Mouse (Mus musculus) midbrain, embryonic 12.5 days (tissue): ENCODE measurements around the gene Mal. TPM values are rescaled to one million over a fixed set of nuclear protein-coding genes. Genes with fewer than 3 reads are reported as not detected.

Experiments
- ATAC-seq: fragments of 200-750 bp; cut with Nextera tagmentation; 2 replicates; pipeline ENCODE4 v1.8.0; 2017; ENCODE audit warnings: low read depth, moderate TSS enrichment, moderate library complexity; ENCODE audit not compliant: low FRiP score
- H3K27ac ChIP-seq: fragments of 300-500 bp; sonication (generic); replicated peaks from 2 replicates; pipeline ENCODE4 v1.5.1; 2016; ENCODE audit warnings: mild to moderate bottlenecking
- H3K27me3 ChIP-seq: fragments of 300-500 bp; sonication (generic); 2 replicates; pipeline ENCODE4 v1.6.1; 2016; ENCODE audit warnings: mild to moderate bottlenecking
- H3K36me3 ChIP-seq: fragments of 300-500 bp; sonication (generic); 2 replicates; pipeline ENCODE4 v1.6.1; 2016
- H3K4me1 ChIP-seq: fragments of 300-500 bp; sonication (generic); 2 replicates; pipeline ENCODE4 v1.6.1; 2016
- H3K4me2 ChIP-seq: fragments of 300-500 bp; sonication (generic); replicated peaks from 2 replicates; pipeline ENCODE4 v1.6.1; 2016; ENCODE audit warnings: mild to moderate bottlenecking, moderate library complexity
- H3K4me3 ChIP-seq: fragments of 300-500 bp; sonication (generic); 2 replicates; pipeline ENCODE4 v1.5.1; 2016; ENCODE audit warnings: mild to moderate bottlenecking
- H3K9ac ChIP-seq: fragments of 300-500 bp; sonication (generic); replicated peaks from 2 replicates; pipeline ENCODE4 v1.6.1; 2016; ENCODE audit warnings: mild to moderate bottlenecking, moderate library complexity
- H3K9me3 ChIP-seq: fragments of 300-500 bp; sonication (generic); 2 replicates; pipeline ENCODE4 v1.6.1; 2016; ENCODE audit warnings: mild to moderate bottlenecking
- WGBS: fragments of 180-500 bp; shearing (Covaris S2); methylation state at CpG from one replicate; pipeline ENCODE4 v1.1.7; 2016; 5-methylcytosine and 5-hydroxymethylcytosine counted together
- polyA plus RNA-seq: library from polyadenylated mRNA; unstranded; fragments of >200 nt; fragmentation: Nextera tagmentation; extraction: Ambion mirVana; gene quantifications from 2 replicates; pipeline ENCODE4 v1.2.1, GENCODE M21; 2016

The Mal gene
- polyA plus RNA-seq, 1 experiment from 2014 or later, result 0.88 TPM

- H3K9ac ChIP-seq, result no peak overlapping the region
- H3K4me2 ChIP-seq, result no peak overlapping the region
- no peak overlapping the region for H3K27ac ChIP-seq
- no peak overlapping the region for H3K4me3 ChIP-seq
- WGBS, result 82% methylated on average over 5 of the region's 5 CpGs
- no peak for ATAC-seq
- H3K36me3 ChIP-seq, result no peaks in the 10 kb centered on the region
- no peaks in the 10 kb centered on the region for H3K4me1 ChIP-seq
- H3K27me3 ChIP-seq, result peaks cover 25% of the 10 kb centered on the region
- no peaks in the 10 kb centered on the region for H3K9me3 ChIP-seq
Observed at GRCm38 (mm10) chr2:127649921-127650320, 6.6 kb downstream of the Mal start.

- H3K4me3 ChIP-seq, result no peak overlapping the region
- no peaks in the 10 kb centered on the region for H3K9me3 ChIP-seq
- WGBS, result 93% methylated on average over 6 of the region's 6 CpGs
- H3K4me2 ChIP-seq, result no peak overlapping the region
- no peak overlapping the region for H3K27ac ChIP-seq
- peaks cover 7% of the 10 kb centered on the region for H3K27me3 ChIP-seq
- H3K36me3 ChIP-seq, result no peaks in the 10 kb centered on the region
- H3K9ac ChIP-seq, result no peak overlapping the region
- ATAC-seq, result no peak
- H3K4me1 ChIP-seq, result no peaks in the 10 kb centered on the region
Observed at GRCm38 (mm10) chr2:127648145-127648544, 8.3 kb downstream of the Mal start.

- ATAC-seq, result no peak
- Histone ChIP-seq H3K4me1 (no peaks in the 10 kb centered on the region), H3K9ac (no peak overlapping the region), H3K4me2 (no peak overlapping the region), H3K27ac (no peak overlapping the region), H3K27me3 (no peaks in the 10 kb centered on the region), H3K36me3 (no peaks in the 10 kb centered on the region), H3K4me3 (no peak overlapping the region), H3K9me3 (no peaks in the 10 kb centered on the region)
- WGBS, result 80% methylated on average over 5 of the region's 5 CpGs
Observed at GRCm38 (mm10) chr2:127646875-127647274, 9.6 kb downstream of the Mal start.

- no peak overlapping the region for H3K4me3 ChIP-seq
- WGBS, result 74% methylated on average over 19 of the region's 19 CpGs
- H3K36me3 ChIP-seq, result no peaks in the 10 kb centered on the region
- no peak overlapping the region for H3K27ac ChIP-seq
- no peak for ATAC-seq
- H3K4me1 ChIP-seq, result no peaks in the 10 kb centered on the region
- no peaks in the 10 kb centered on the region for H3K27me3 ChIP-seq
- H3K4me2 ChIP-seq, result no peak overlapping the region
- no peaks in the 10 kb centered on the region for H3K9me3 ChIP-seq
- H3K9ac ChIP-seq, result no peak overlapping the region
Observed at GRCm38 (mm10) chr2:127643728-127644704, 12.5 kb downstream of the Mal start.

DNA sequence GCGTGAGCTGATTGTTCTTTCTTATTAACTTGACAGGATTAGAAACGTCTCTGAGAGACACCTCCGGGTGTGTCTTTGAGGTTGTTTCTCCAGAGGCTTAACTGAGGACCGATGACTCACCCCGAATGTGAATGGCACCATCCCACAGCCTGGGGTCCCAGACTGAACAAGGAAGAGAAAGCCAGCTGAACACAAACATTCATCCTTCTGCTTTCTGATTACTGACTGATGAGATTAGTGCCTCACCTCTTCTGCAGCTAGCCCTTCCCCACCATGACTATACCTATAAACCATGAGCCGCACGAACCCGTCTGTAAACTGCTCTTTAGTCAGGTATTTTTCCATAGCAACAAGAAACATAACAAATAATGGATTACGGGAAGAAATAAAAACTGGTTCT lies 17.5 kb downstream of the Mal start:
- 70% methylated on average over 9 of the region's 9 CpGs for WGBS

GRCm38 (mm10) chr2:127635581-127635980 lies 20.9 kb downstream of the Mal start:
- no peaks in the 10 kb centered on the region for H3K27me3 ChIP-seq
- no peak for ATAC-seq
- 80% methylated on average over 6 of the region's 6 CpGs for WGBS

More for the DNA sequence above, 17.5 kb downstream of the Mal start:
- H3K27me3 ChIP-seq, result no peaks in the 10 kb centered on the region
- H3K36me3 ChIP-seq, result no peaks in the 10 kb centered on the region
- H3K9ac ChIP-seq, result no peak overlapping the region
- H3K27ac ChIP-seq, result no peak overlapping the region
- no peak overlapping the region for H3K4me2 ChIP-seq
- no peak overlapping the region for H3K4me3 ChIP-seq
- H3K9me3 ChIP-seq, result no peaks in the 10 kb centered on the region
- no peaks in the 10 kb centered on the region for H3K4me1 ChIP-seq
- no peak for ATAC-seq

GRCm38 (mm10) chr2:127632601-127633000 lies 23.9 kb downstream of the Mal start:
- H3K27ac ChIP-seq, result no peak overlapping the region
- H3K4me3 ChIP-seq, result no peak overlapping the region
- no peak overlapping the region for H3K4me2 ChIP-seq
- WGBS, result 63% methylated on average over 2 of the region's 2 CpGs
- no peaks in the 10 kb centered on the region for H3K27me3 ChIP-seq
- no peaks in the 10 kb centered on the region for H3K9me3 ChIP-seq
- no peak overlapping the region for H3K9ac ChIP-seq
- no peak for ATAC-seq
- H3K36me3 ChIP-seq, result no peaks in the 10 kb centered on the region
- no peaks in the 10 kb centered on the region for H3K4me1 ChIP-seq

More at GRCm38 (mm10) chr2:127635581-127635980, 20.9 kb downstream of the Mal start:
- Histone ChIP-seq H3K4me1 (no peaks in the 10 kb centered on the region), H3K9ac (no peak overlapping the region), H3K9me3 (no peaks in the 10 kb centered on the region), H3K36me3 (no peaks in the 10 kb centered on the region), H3K4me3 (no peak overlapping the region), H3K4me2 (no peak overlapping the region), H3K27ac (no peak overlapping the region)

- no peaks in the 10 kb centered on the region for H3K36me3 ChIP-seq
- ATAC-seq, result no peak
- H3K4me1 ChIP-seq, result no peaks in the 10 kb centered on the region
- H3K9me3 ChIP-seq, result no peaks in the 10 kb centered on the region
- no peak overlapping the region for H3K4me2 ChIP-seq
- WGBS, result 77% methylated on average over 6 of the region's 6 CpGs
- H3K4me3 ChIP-seq, result no peak overlapping the region
- H3K9ac ChIP-seq, result no peak overlapping the region
- no peaks in the 10 kb centered on the region for H3K27me3 ChIP-seq
- H3K27ac ChIP-seq, result no peak overlapping the region
Observed at GRCm38 (mm10) chr2:127627990-127628570, 28.4 kb downstream of the Mal start.

DNA sequence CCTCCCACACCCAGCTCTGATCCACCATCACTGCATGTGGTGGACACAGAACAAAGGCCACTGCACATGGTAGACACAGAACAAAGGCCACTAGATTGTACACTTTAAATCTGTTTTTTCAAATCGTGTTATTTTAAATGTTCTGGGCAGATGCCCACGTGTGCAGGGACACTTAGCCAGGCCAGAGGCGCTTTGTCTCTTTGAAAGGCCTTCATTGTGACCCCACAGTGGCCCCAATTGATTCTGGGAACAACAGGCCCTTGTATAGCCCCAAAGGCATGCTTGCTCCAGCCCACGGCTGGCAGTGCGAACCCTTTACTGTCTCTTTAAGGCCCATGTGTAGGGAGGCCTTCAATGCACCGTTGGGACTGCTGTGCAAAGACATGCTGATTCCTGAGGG lies 29.1 kb downstream of the Mal start:
- 58% methylated on average over 6 of the region's 6 CpGs for WGBS
- ATAC-seq, result no peak
- Histone ChIP-seq H3K27ac (no peak overlapping the region), H3K4me2 (no peak overlapping the region), H3K27me3 (no peaks in the 10 kb centered on the region), H3K4me3 (no peak overlapping the region), H3K36me3 (no peaks in the 10 kb centered on the region), H3K9ac (no peak overlapping the region), H3K9me3 (no peaks in the 10 kb centered on the region), H3K4me1 (no peaks in the 10 kb centered on the region)

- Histone ChIP-seq H3K36me3 (no peaks in the 10 kb centered on the region), H3K4me1 (no peaks in the 10 kb centered on the region), H3K27ac (no peak overlapping the region), H3K4me2 (no peak overlapping the region), H3K27me3 (no peaks in the 10 kb centered on the region), H3K9me3 (no peaks in the 10 kb centered on the region), H3K9ac (no peak overlapping the region), H3K4me3 (no peak overlapping the region)
- no peak for ATAC-seq
- 78% methylated on average over 5 of the region's 5 CpGs for WGBS
Observed at GRCm38 (mm10) chr2:127625659-127626058, 30.8 kb downstream of the Mal start.

GRCm38 (mm10) chr2:127624786-127625185 lies 31.7 kb downstream of the Mal start:
- Histone ChIP-seq H3K27ac (no peak overlapping the region), H3K4me1 (no peaks in the 10 kb centered on the region), H3K36me3 (no peaks in the 10 kb centered on the region), H3K9me3 (no peaks in the 10 kb centered on the region), H3K27me3 (no peaks in the 10 kb centered on the region), H3K4me2 (no peak overlapping the region), H3K9ac (no peak overlapping the region), H3K4me3 (no peak overlapping the region)
- no peak for ATAC-seq
- 87% methylated on average over 2 of the region's 2 CpGs for WGBS

DNA sequence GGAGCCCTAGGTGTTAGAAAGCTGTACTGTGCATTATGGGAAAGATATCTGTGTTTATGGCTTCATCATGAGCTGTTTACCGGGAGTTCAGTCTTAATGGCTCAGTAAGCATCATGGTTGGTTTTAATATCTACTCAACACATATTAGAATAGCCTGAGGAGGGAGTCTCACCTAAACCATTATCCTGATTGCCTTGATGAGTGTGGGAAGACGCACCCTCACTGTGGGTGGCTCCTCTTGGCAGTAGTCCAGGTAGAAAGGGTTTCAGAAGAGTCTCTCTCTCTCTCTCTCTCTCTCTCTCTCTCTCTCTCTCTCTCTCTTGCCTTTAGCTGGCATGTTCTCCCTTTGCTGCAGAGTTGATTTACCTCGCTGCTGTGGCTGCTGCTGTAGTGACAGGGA lies 34.4 kb downstream of the Mal start:
- H3K27me3 ChIP-seq, result no peaks in the 10 kb centered on the region
- no peak overlapping the region for H3K4me3 ChIP-seq
- H3K9ac ChIP-seq, result no peak overlapping the region
- no peaks in the 10 kb centered on the region for H3K4me1 ChIP-seq
- H3K27ac ChIP-seq, result no peak overlapping the region
- no peak for ATAC-seq
- H3K4me2 ChIP-seq, result no peak overlapping the region
- 58% methylated on average over 3 of the region's 3 CpGs for WGBS
- no peaks in the 10 kb centered on the region for H3K36me3 ChIP-seq
- no peaks in the 10 kb centered on the region for H3K9me3 ChIP-seq
